Mouse (Mus musculus) heart, embryonic 14.5 days (tissue): ENCODE measurements around the gene Pcolce. TPM values are rescaled to one million over a fixed set of nuclear protein-coding genes. Genes with fewer than 3 reads are reported as not detected.

ENCODE experiments used
- ATAC-seq: fragments of 200-750 bp; cut with Nextera tagmentation; 2 replicates; pipeline ENCODE4 v1.8.0; 2017; ENCODE audit warnings: low read depth, moderate TSS enrichment; ENCODE audit not compliant: insufficient number of reproducible peaks, insufficient read depth, low FRiP score
- H3K27ac ChIP-seq, 2 experiments: fragments of 200-500 bp in 1 of 2; fragments of 300-500 bp in 1 of 2; sonication (generic) in 1 of 2; replicated peaks in 1 of 2; 2 replicates each; pipeline ENCODE4 v1.5.1; 2012 to 2014; ENCODE audit warnings: low read depth in 2 of 2, low read length in 2 of 2, control low read depth in 1 of 2, mild to moderate bottlenecking in 1 of 2, mixed read lengths in 1 of 2; ENCODE audit not compliant: control insufficient read depth in 1 of 2, insufficient read depth in 1 of 2
- H3K27me3 ChIP-seq: fragments of 300-500 bp; sonication (generic); 2 replicates; pipeline ENCODE4 v1.6.1; 2014; ENCODE audit warnings: mild to moderate bottlenecking, low read length, control low read depth; ENCODE audit not compliant: control insufficient read depth, insufficient read depth
- H3K36me3 ChIP-seq: fragments of 300-500 bp; sonication (generic); 2 replicates; pipeline ENCODE4 v1.6.1; 2014; ENCODE audit warnings: mild to moderate bottlenecking, control low read depth, low read length, mixed read lengths; ENCODE audit not compliant: control insufficient read depth, insufficient read depth
- H3K4me1 ChIP-seq, 2 experiments: fragments of 200-500 bp in 1 of 2; fragments of 300-500 bp in 1 of 2; sonication (generic) in 1 of 2; 2 replicates each; pipeline ENCODE4 v1.6.1; 2012 to 2014; ENCODE audit warnings: low read length in 2 of 2, control low read depth in 1 of 2, mixed read lengths in 1 of 2; ENCODE audit not compliant: control insufficient read depth in 2 of 2, insufficient read depth in 2 of 2
- H3K4me2 ChIP-seq: fragments of 300-500 bp; sonication (generic); 2 replicates; pipeline ENCODE4 v1.6.1; 2014; ENCODE audit warnings: mild to moderate bottlenecking, low read length
- H3K4me3 ChIP-seq, 2 experiments: fragments of 200-500 bp in 1 of 2; fragments of 300-500 bp in 1 of 2; sonication (generic) in 1 of 2; 2 replicates each; pipeline ENCODE4 v1.5.1; 2012 to 2014; ENCODE audit warnings: low read length in 2 of 2, mild to moderate bottlenecking in 2 of 2, control low read depth in 1 of 2, low read depth in 1 of 2, moderate library complexity in 1 of 2; ENCODE audit not compliant: control insufficient read depth in 1 of 2, insufficient read depth in 1 of 2
- H3K9ac ChIP-seq: fragments of 300-500 bp; sonication (generic); 2 replicates; pipeline ENCODE4 v1.6.1; 2014; ENCODE audit warnings: mild to moderate bottlenecking, low read length
- H3K9me3 ChIP-seq: fragments of 300-500 bp; sonication (generic); 2 replicates; pipeline ENCODE4 v1.6.1; 2016; ENCODE audit warnings: low read length, control low read depth; ENCODE audit not compliant: control insufficient read depth
- WGBS: fragments of 180-500 bp; shearing (Covaris S2); extraction: QIAGEN DNeasy Blood & Tissue Kit; methylation state at CpG from one replicate; pipeline ENCODE4 v1.1.7; 2014; 5-methylcytosine and 5-hydroxymethylcytosine counted together
- polyA plus RNA-seq: library from polyadenylated mRNA; unstranded; fragments of >200 nt; fragmentation: Nextera tagmentation; extraction: Ambion mirVana; gene quantifications from 2 replicates; pipeline ENCODE4 v1.2.1, GENCODE M21; 2014

Pcolce gene
- 121 and 123 TPM in 2 replicates for polyA plus RNA-seq

- Histone ChIP-seq H3K27ac (peak within 1 kb of the TSS; percentile 31 to 33; a peak in 2 of 4 replicates), H3K4me1 (peaks cover 34 to 36% of the 10 kb centered on the region in 2 experiments), H3K9ac (no peak within 1 kb of the TSS; the same call in 1 of the 2 replicates), H3K4me2 (no peak within 1 kb of the TSS), H3K9me3 (no peaks in the 10 kb centered on the region), H3K36me3 (no peaks in the 10 kb centered on the region), H3K27me3 (no peaks in the 10 kb centered on the region), H3K4me3 (no peak within 1 kb of the TSS)
- 26% methylated on average over 11 of the region's 11 CpGs for WGBS
- no peak for ATAC-seq
Measured at GRCm38 (mm10) chr5:137613550-137613949, at the start of gene Pcolce. Gene Pcolce, minus strand, starts transcription at chr5:137613784.

- ATAC-seq: no peak
- Histone ChIP-seq H3K4me2 (no peak overlapping the region), H3K27ac (no peak overlapping the region), H3K27me3 (no peaks in the 10 kb centered on the region), H3K9me3 (no peaks in the 10 kb centered on the region), H3K9ac (no peak overlapping the region), H3K36me3 (peaks cover 69% of the 10 kb centered on the region), H3K4me3 (no peak overlapping the region), H3K4me1 (peaks cover 0 to 2% of the 10 kb centered on the region in 2 experiments; a peak in 1 of 4 replicates)
- WGBS: 60% methylated on average over 9 of the region's 9 CpGs
Measured at GRCm38 (mm10) chr5:137663057-137663456, 49.5 kb upstream of the Pcolce start.

GRCm38 (mm10) chr5:137660064-137660688 is 46.6 kb upstream of the Pcolce start:
- Histone ChIP-seq H3K9me3 (no peaks in the 10 kb centered on the region), H3K4me1 (peaks cover 3 to 4% of the 10 kb centered on the region in 2 experiments; a peak in 2 of 4 replicates), H3K4me3 (no peak overlapping the region), H3K4me2 (no peak overlapping the region), H3K27ac (no peak overlapping the region; a peak in 1 of 4 replicates), H3K9ac (no peak overlapping the region), H3K27me3 (no peaks in the 10 kb centered on the region), H3K36me3 (peaks cover 55% of the 10 kb centered on the region)
- WGBS: 79% methylated on average over 6 of the region's 6 CpGs
- no peak for ATAC-seq

GRCm38 (mm10) chr5:137656977-137657376 is 43.4 kb upstream of the Pcolce start:
- Histone ChIP-seq H3K4me2 (no peak overlapping the region), H3K4me3 (no peak overlapping the region), H3K9ac (no peak overlapping the region; the same call in 1 of the 2 replicates), H3K9me3 (no peaks in the 10 kb centered on the region), H3K27me3 (no peaks in the 10 kb centered on the region), H3K4me1 (peaks cover 3 to 4% of the 10 kb centered on the region in 2 experiments; a peak in 2 of 4 replicates), H3K36me3 (peaks cover 52% of the 10 kb centered on the region), H3K27ac (0 out of 4 replicates have a peak overlapping the region, but pooled peaks have one; percentile 8 to 17)
- 25% methylated on average over 6 of the region's 6 CpGs for WGBS
- 0 out of 2 replicates have a peak, but pooled peaks have one; percentile 37 for ATAC-seq

GRCm38 (mm10) chr5:137654746-137655145 is 41.2 kb upstream of the Pcolce start:
- Histone ChIP-seq H3K36me3 (peaks cover 36% of the 10 kb centered on the region), H3K4me3 (no peak overlapping the region), H3K9ac (no peak overlapping the region), H3K9me3 (no peaks in the 10 kb centered on the region), H3K27ac (no peak overlapping the region), H3K4me1 (peaks cover 7 to 8% of the 10 kb centered on the region in 2 experiments), H3K27me3 (no peaks in the 10 kb centered on the region), H3K4me2 (no peak overlapping the region)
- 57% methylated on average over 7 of the region's 7 CpGs for WGBS
- ATAC-seq: no peak

- 91% methylated on average over 10 of the region's 10 CpGs for WGBS
- no peak overlapping the region for H3K9ac ChIP-seq
- no peak overlapping the region for H3K27ac ChIP-seq
- no peak overlapping the region for H3K4me2 ChIP-seq
- H3K36me3 ChIP-seq: peaks cover 34% of the 10 kb centered on the region
- H3K9me3 ChIP-seq: no peaks in the 10 kb centered on the region
- H3K27me3 ChIP-seq: no peaks in the 10 kb centered on the region
- ATAC-seq: no peak
- peaks cover 9 to 15% of the 10 kb centered on the region in 2 experiments for H3K4me1 ChIP-seq
- H3K4me3 ChIP-seq: no peak overlapping the region
Measured at GRCm38 (mm10) chr5:137653366-137653765, 39.8 kb upstream of the Pcolce start.

- ATAC-seq: no peak
Measured at GRCm38 (mm10) chr5:137652474-137652873, 38.9 kb upstream of the Pcolce start.

More at GRCm38 (mm10) chr5:137652474-137652873, 38.9 kb upstream of the Pcolce start:
- Histone ChIP-seq H3K4me1 (peaks cover 9 to 22% of the 10 kb centered on the region in 2 experiments), H3K27me3 (no peaks in the 10 kb centered on the region), H3K9me3 (no peaks in the 10 kb centered on the region), H3K36me3 (peaks cover 32% of the 10 kb centered on the region), H3K9ac (no peak overlapping the region), H3K4me2 (no peak overlapping the region), H3K4me3 (no peak overlapping the region), H3K27ac (no peak overlapping the region)
- WGBS: 18% methylated on average over 3 of the region's 3 CpGs
